Mouse (Mus musculus) CH12.LX (cell line): ENCODE results near the gene Syt1.

Experiments used
- CHD1 ChIP-seq: IDR thresholded peaks from 2 replicates; pipeline ENCODE4 v1.6.1; 2012; ENCODE audit warnings: low read depth, low read length, improper control_type of control experiment, inconsistent platforms
- CTCF ChIP-seq, 2 experiments: IDR thresholded peaks in 1 of 2; conservative IDR thresholded peaks in 1 of 2; 2 replicates each; pipeline ENCODE4 v1.5.1; 2011 to 2012; ENCODE audit warnings: low read depth in 2 of 2, low read length in 2 of 2, improper control_type of control experiment in 1 of 2, inconsistent platforms in 1 of 2, mild to moderate bottlenecking in 1 of 2, moderate library complexity in 1 of 2
- E2F4 ChIP-seq: IDR thresholded peaks from 2 replicates; pipeline ENCODE4 v1.6.1; 2011; ENCODE audit warnings: low read depth, low read length, improper control_type of control experiment; ENCODE audit not compliant: insufficient replicate concordance
- ETS1 ChIP-seq: conservative IDR thresholded peaks from 2 replicates; pipeline ENCODE4 v1.6.1; 2012; ENCODE audit warnings: low read depth, mild to moderate bottlenecking, inconsistent platforms, low read length, improper control_type of control experiment, moderate library complexity
- MAX ChIP-seq: IDR thresholded peaks from 2 replicates; pipeline ENCODE4 v1.6.1; 2011; ENCODE audit warnings: low read length, improper control_type of control experiment
- MEF2A ChIP-seq: IDR thresholded peaks from 2 replicates; pipeline ENCODE4 v1.6.1; 2014; ENCODE audit warnings: low read depth, mild to moderate bottlenecking, inconsistent platforms, low read length, improper control_type of control experiment, borderline replicate concordance
- POLR2A ChIP-seq: IDR thresholded peaks from 2 replicates; pipeline ENCODE4 v1.6.1; 2011; ENCODE audit warnings: low read depth, mild to moderate bottlenecking, improper control_type of control experiment, low read length
- POLR2AphosphoS2 ChIP-seq: IDR thresholded peaks from 2 replicates; pipeline ENCODE4 v1.6.1; 2011; ENCODE audit warnings: low read depth, low read length, improper control_type of control experiment
- TCF12 ChIP-seq: IDR thresholded peaks from 2 replicates; pipeline ENCODE4 v1.6.1; 2014; ENCODE audit warnings: low read depth, mild to moderate bottlenecking, inconsistent platforms, low read length, improper control_type of control experiment

GRCm38 (mm10) chr10:108831801-108832200 lies 179.0 kb downstream of the Syt1 start:
- no peak for TF ChIP-seq POLR2AphosphoS2
- no peak for TF ChIP-seq ETS1
- TF ChIP-seq CTCF (conservative IDR thresholded peaks at IDR 0.05 in 1 of 2, IDR thresholded peaks at IDR 0.05 in 1 of 2; ENCODE audit: low read depth in 2 of 2, low read length in 2 of 2): no peak
- no peak for TF ChIP-seq POLR2A
- no peak for TF ChIP-seq TCF12
- TF ChIP-seq E2F4: no peak
- TF ChIP-seq MEF2A: no peak; the same call in 1 of the 2 replicates
- no peak for TF ChIP-seq CHD1
- no peak for TF ChIP-seq MAX
